Mouse (Mus musculus): ENCODE results near the gene Tbc1d23.
"Not testable (repeated sequence)": the region's sequence is repeated elsewhere in the genome, so short reads cannot be mapped to it uniquely, and the experiment has no call there.

The Tbc1d23 gene

DNA sequence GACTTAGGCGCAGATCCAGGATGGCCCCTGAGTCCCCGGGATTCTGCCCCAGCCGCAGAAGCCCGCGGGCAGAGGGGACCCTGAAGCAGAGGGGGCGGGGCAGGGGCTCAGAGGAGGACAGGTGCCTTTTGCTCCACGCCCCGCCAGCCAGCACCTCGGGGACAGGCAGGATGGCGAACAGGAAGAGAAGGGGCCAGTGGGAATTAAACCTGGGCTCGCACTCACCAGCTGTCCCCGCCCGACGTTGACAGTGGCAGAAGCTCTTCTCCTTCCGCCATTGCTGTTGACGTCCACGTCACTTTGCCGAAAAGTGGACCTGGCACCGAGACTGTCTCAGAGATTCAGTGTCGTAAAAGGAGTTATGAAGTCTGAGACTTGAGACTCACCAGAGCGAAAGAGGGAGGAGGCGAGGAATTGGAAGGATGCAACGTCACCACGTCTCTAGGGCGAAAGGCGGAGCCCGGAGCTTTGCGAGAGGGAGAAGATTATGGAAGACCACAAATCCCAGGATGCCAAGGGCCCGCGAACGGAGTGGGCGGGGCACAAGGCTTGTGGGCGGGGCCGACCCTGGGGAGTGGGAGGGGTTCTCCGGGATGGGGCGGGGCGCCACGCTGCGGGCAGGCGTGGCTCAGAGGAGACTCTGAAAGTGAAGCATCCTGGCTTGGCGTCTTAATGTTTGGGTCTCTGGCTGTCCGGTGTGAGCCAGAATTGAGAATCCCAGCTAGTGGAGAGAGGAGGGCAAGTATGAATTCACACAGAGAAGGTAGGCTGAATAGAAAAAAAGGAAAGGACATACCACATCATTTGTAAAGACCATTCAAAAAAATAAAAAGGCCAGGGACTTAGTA, at the start of gene Tbc1d23:
Tbc1d23 (minus strand) TSS at position 416 of the 848 bp plus-strand sequence.
- DNase-seq (ENCODE audit: low read depth, low spot score), result peak; percentile 100

DNA sequence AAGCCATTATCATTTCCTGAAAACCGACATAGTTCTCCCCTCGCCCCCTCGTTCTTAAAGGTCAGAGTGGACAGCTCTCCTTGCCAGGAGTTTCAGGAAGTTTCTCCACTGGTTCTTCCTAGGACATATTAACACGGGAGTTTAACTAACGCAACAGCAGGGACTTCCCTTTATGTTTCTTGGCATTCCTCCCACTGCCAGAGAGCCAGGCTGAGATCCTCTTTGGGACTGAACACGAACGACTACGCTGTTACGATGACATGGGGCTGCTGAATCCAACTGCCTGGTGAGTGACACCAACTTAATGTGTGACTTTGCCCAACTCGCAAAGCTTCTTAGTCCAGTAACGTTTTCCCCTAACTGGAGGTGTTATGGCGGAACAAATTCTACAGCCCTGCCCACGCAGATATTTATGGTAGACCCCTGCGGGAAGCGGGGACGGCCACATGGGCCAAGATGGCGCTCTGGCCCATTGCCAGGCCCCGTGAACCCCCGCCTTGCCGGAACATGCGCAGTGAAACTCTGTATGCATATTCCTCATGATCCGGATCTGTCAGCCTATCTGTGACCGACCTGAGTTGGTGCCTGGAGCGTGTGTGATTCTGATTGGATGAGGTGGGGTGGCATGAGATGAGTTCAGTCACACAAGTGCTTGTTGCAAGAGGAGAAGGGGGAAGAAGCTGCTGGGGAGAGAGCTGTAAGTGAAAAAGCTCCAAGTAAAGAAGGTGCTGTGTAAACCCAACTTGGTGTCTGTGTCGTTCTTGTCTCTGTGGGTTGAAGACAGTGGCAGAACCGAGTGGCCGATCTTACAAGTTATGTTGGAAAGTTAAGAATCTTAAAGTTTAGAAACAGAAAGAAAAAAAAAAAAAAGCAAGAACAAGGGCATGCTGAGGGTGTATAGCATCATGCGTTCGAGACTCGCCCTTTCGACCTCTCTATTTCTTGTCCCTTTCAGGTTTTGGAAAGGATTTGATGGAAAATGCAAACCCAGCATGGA, 49.2 kb upstream of the Tbc1d23 start:
- DNase-seq (ENCODE audit: low read depth, low spot score), result peak; percentile 91

DNA sequence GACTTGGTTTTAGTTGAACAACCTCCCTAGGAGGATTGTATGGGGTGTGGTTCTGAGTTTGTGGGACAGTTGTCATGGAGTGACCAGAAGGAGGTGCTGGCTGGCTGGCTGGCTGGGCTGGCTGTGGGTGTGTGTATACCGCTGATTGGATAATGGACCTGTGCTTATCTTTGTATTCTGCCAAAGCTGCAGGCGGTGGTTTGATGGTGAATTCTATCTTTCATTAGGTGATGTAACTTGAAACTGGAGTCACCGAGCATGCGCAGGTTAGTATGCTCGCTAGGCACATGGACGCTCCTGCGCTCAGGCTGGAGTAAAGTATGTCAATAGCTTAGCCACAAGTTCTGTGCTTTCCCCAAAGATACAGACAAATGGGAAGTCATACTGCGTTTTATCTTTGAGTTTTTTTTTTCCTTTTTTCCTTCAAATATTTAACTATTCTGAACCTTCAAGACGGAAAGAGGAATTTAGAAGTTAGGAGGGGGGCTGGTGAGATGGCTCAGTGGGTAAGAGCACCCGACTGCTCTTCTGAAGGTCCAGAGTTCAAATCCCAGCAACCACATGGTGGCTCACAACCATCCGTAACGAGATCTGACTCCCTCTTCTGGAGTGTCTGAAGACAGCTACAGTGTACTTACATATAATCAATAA, 47.8 kb upstream of the Tbc1d23 start:
- no peak for DNase-seq (ENCODE audit: low read depth, low spot score)

DNA sequence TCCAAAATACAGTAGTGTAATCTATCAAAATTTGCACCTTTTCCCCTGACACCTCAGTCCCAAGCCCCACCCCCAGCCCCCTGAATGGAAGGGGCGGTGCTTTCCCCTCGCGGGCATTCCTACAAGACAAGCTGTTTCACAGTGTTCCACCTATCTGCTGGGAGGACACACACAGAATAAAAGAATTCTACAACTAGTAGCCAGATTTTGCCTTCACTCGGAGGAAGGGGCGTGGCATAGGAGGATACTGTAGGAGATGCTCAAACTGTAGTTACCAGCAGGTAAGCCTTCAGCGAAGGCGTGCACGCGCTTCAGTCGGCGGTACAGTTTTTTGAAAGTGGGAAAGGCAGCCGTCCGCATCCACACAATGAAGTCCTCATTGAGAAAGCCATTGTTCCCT, 38.4 kb upstream of the Tbc1d23 start:
- DNase-seq (ENCODE audit: low read depth, low spot score), result peak; percentile 44

DNA sequence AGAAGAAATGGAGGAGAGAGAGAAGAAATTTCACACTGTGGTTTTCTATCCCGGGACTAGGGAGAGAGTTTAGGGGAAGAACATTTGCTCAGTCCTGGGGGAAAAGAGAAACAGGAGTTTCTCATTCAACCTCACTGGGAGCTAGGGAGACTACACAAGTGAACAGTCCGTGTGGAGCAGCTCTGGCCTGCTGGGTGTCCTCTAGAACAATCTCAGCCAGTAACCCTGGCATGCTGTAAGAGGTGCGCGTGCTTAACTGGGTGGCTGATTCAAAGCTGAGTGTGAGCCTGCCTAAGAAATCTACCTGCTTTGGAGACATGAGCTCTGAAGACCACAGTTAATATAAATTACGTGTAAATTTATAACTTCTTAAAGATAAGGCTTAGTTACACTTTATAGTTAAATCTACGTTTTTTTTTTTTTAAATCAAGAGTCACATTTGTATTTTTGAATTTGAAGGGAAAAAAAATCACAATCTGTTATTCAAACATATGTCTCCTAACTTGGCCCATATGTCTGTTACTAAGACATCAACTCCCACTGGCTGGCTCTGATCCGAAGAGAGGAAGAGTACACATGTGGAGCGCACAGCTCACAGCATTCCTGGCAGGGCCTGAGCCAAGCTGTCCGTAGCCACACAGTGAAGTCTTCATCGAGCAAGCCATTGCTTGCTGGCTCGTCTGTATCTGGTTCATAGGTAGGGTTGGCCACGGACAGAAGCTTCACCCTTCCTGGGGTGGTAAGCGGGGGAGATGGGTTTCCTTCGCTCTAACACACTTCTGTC, 36.9 kb upstream of the Tbc1d23 start:
- DNase-seq (ENCODE audit: low read depth, low spot score), result no peak

DNA sequence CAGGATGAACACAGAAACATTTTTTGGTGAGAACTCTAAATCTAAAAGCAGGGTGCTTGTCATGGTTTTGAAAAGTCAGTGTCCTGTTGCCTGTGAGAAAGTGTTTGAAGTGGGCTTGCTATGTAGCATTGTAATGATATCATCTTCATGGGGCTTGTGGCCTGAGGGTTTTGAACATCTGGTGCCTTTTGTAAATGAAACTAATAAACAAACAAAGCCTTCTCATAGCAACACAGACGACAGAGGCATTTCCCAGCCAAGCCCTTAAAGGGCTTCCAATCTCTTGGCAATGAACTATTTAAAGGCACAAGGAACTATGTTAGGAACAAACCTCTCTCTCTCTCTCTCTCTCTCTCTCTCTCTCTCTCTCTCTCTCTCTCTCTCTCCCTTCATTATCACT, 35.8 kb upstream of the Tbc1d23 start:
- no peak for DNase-seq (ENCODE audit: low read depth, low spot score)

DNA sequence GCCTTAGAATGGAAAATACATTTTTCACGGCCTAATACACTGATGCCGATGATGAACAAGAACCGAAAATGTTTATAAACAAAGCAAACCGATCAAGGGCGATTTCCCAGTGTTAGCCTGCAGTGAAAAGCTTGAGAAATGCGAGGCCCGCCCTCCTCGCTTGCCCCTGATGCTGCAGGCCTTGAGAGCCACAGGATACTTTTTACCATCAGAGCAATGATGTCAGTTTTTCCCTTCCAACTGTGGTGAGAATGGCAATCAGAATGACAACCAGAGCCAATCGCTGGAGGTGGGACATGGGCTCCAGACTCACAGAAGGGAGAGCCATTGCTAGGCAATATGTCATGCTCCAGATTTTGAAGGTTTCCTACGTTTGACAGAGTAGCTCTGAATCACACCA, 28.8 kb upstream of the Tbc1d23 start:
- DNase-seq (ENCODE audit: low read depth, low spot score), result peak; percentile 35

DNA sequence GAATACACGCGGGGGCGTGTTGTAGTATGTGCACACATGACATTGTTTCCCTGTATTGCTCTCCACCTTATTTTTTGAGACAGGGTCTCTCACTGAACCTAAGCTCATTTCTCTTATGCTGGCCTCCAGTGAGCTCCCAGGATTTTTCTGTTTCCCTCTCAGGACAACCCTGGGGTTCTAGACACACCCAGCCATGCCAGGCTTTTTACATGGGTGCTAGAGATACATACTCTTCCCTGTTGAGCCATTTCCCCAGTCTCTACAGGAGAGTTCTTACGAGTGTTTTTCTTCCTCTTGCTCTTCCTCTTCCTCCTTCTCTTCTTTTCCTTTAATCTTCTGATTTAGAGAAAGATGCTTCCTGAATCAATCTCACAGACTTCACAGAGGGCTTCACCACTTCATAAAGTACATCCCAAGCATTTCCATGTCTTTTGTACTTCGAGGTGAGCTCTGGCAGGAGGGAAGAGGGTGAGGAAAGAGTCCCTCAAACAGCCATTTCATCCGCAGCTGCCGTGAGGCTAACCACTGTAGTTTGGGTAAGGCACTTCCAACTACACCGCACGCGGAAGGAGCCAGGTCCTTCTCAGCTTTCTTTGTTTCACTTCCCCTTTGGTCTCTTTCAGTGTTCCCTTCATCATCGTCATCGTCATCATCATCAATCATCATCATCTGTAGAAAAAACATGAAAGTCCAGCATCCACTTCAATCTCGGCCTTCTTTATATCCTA, 28.2 kb upstream of the Tbc1d23 start:
- DNase-seq (ENCODE audit: low read depth, low spot score), result no peak

DNA sequence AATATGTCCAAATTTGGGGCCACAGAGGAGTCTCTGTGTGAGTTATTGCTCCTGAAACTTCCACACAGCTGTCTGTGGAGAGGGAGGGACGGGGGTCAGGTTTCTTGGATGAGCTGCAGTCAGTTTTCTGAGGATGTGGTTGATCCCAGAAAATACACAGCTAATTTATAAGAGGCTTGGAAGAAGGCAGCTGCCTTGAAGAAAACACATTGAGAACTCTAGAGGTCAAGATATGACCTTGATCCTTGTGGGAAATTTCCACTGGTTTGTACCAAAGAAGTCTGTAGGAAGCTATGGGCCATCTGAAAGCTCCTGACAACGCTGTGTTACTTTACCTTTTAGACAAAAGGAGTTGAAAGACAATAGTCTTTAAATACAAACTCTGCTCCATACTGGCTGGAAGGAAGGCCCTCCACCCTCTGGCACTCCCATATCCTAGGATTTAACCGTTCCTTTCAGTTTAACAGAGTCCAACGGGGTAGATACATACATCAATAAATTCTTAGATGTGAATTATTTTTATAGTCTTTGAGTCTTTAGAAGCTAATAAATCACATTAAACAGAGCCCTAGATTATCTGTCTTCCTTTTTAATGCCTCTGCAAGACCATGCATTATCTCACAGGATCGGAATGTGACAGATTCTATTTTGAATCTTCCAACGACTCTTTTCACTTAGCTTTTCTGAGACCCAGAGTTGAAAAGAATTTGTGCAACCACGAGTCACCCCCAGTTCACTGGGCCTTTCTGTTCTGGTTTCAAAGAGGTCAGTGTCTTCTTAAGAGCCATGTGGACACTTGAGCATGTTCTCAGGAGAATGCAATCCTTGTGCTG, 20.5 kb upstream of the Tbc1d23 start:
- peak; percentile 69 for DNase-seq (ENCODE audit: low read depth, low spot score)

DNA sequence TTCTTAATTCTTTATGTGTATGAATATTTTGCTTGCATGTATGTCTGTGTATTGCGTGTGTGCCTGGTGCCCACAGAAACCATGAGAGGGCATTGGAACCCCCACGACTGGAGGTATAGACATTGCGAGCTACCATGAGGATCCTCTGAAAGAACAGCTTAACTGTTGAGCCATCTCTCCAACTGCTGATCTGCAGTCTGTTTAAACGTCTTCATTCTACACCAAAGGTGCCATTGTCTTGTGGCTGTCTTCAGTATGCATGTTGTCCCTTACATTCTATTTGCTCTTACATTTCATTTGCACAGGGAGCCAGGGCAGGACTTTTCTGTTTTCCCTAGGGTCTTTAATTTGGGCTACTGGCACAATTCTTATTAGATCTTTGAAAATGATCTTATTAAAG, 19.7 kb upstream of the Tbc1d23 start:
- DNase-seq (ENCODE audit: low read depth, low spot score), result no peak

DNA sequence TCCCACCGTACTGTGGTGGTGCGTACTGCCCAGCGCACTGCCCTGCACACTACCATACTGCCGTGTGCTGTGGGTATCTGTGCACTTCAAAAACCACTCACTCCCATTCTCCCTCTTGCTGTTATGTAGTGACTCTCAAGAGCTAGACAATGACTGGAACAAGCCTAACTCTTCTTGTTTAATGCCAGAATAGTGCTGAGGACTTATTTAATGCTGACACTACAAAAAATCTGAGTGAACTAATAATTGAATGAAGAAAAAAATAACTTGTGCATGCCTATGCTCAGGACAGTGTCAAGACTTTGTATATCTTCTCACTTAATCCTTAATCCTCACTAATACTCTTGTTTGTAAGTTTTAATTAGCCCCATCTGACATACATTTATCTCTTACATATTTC, 16.2 kb upstream of the Tbc1d23 start:
- DNase-seq (ENCODE audit: low read depth, low spot score), result no peak

DNA sequence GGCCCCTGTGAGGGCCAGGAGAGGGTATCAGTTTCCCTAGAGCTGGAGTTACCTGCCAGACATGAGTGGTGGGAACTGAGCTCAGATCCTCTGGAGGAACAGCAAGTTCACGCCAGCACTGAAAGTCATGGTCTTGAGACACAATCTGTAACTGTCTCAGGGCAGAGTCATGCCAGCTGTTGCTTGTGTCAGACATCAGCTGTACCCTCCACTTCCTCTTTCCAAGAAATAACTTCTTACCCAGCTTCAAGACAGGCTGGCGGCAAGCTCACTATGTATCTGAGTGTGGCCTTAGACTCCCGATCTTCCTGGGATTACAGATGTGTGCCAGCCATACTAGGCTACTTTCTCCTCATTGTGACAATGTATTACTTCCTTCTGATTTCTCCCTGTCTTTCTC, 15.3 kb upstream of the Tbc1d23 start:
- no peak for DNase-seq (ENCODE audit: low read depth, low spot score)

DNA sequence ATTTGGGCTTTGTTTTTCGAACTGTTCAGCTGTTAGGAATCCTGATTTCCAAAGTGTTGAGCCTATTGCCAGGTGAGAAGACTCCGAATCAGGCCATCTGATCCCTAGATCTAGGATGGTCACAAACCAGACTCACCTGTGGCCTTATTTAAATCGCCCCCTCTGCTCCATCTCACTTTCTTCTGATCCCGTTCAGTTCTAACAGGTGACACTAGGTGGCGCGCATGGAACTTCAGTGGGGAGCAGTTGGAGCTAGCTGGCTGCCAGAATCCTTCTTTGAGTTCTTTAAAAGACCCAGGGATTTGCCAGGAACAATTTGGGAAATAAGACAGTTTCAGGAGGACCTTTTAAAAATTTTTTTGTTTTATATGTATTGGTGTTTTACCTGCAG, 12.5 kb upstream of the Tbc1d23 start:
- peak; percentile 90 for DNase-seq (ENCODE audit: low read depth, low spot score)

DNA sequence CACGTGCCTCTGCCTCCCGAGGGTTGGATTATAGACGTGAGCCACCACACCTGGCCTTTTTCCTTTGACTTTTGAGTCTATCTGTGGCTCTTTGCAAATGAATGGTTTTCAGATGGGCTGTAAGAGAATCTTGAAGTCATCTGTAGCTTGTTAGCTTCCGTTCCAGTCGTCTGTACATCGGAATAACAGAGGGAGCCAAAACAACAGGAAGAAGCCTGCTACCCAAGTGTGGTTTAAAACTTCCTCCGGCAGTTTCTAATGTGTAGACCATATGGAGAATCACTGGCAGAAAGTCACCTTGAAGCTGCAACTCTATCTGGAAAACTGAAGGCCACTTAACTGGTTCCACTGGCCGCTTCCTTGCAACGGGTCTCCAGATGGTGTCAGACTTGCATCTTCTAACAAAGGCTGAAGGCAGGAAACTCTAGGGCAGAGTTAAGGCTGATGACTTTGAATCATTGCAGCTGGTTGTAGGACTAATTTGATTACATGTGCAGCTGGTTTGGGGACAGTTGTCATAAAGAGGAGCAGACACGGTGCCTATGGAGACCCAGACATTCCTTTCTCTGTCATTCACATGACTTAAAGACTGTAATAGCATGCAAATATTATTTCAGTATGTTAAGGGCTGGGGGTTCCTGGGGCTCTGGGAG, 12.0 kb upstream of the Tbc1d23 start:
- DNase-seq (ENCODE audit: low read depth, low spot score), result peak; percentile 91

DNA sequence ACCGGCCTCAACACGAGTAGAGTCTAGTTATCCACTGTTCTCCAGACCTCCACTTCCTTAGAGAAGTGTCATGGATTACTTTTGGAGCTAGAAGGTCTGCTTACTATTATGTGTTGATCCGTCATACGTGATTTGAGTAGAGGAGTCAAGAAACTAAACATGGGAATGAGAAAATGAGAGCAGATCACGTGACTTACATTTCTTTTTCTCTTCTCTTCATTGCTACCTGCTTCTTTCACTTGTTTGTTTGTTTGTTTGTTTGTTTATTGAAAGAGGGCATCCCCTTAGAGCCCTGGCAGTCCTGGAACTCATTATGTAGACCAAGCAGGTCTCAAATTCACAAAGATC, 11.5 kb upstream of the Tbc1d23 start:
- no peak for DNase-seq (ENCODE audit: low read depth, low spot score)

DNA sequence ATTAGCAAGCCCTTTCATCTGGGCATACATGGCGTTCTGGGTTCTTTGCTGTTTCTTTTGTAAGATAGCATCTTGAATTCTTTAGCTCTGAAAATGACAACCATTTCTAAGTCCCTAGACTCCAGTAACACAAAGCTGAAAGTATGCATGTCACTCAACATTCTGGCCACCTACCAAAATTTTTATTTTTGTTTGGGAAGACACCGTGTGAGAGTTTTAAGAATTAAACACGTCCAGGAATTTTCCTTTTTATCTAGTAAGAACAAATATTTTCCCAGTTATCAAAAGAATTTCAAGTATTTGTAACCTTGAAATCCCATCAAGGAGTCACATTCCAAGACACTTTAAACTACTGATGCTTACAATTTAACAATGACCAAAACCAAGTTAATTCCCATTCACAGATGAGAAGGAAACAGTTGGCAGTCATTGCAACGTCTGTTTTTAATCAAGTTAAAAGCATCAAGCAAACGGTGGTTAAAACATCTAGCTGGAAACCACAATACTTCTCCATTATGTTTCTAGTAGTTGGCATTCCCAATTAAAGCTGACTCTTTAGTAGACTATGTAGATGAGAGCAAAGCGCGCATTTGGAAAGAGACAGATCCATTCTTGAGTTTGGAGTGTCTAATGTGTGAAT, 4.7 kb upstream of the Tbc1d23 start:
- peak; percentile 19 for DNase-seq (ENCODE audit: low read depth, low spot score)

DNA sequence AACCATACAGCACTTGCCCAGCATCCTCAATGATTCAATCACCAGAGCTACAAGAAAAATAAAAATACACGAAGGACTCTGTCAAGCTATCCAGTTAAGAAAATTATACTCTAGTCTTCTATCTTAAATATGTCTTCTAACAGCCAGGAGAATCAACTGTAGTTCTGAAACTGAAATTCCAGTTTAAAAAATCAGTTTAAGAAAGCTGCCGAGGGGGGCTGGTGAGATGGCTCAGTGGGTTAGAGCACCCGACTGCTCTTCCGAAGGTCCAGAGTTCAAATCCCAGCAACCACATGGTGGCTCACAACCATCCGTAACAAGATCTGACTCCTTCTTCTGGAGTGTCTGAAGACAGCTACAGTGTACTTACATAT, 620 bp upstream of the Tbc1d23 start:
- not testable (repeated sequence) for DNase-seq (ENCODE audit: low read depth, low spot score)

DNA sequence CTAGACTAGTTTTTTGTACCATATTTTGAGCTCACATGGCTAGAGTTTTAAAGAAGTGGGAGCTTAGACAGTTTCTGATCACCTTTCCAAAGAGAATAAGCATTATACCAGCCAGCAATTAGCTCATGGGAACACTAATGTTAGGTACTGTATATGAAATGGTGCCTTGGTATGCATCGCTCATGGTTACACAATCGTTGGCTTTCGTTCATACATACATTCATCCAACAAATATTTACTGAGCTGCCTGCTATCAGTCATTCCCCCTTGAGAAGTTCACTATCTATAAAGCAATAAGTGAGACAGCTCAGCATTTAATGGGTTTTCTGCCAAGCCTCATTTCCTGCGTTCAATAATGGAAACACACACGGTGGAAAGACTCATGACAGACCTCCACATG, 4.9 kb downstream of the Tbc1d23 start:
- no peak for DNase-seq (ENCODE audit: low read depth, low spot score)

DNA sequence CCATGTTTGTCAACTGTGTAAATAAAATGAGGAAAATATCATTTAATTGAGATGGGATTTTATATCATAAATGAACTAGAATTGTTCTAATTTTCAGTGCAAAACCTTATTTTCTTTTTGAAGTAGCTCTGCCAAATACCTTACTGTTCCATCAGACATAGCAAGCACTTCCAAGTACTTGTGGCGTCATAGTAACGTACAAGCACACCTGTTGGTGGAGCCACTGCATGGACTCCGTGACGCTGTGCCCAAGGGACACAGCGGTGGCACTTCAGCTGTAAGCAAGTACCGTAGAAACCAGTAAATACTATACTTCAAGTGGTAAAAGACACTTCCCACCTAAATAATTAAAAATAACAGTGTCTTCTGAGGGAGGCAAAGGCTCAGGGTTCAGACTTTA, 10.9 kb downstream of the Tbc1d23 start:
- no peak for DNase-seq (ENCODE audit: low read depth, low spot score)
